Mouse (Mus musculus): ENCODE results near the gene Angpt4.
A peak's percentile ranks its signal among the peaks of the same experiment; 100 is the strongest.

The Angpt4 gene

GRCm38 (mm10) chr2:151910919-151911500 is at the start of gene Angpt4:
Gene Angpt4, plus strand, starts transcription at chr2:151911210.
- DNase-seq = peak; percentile 94

GRCm38 (mm10) chr2:151862257-151862810 is 48.7 kb upstream of the Angpt4 start:
- DNase-seq = peak; percentile 52

GRCm38 (mm10) chr2:151864941-151865340 is 46.1 kb upstream of the Angpt4 start:
- DNase-seq = peak; percentile 63

GRCm38 (mm10) chr2:151866487-151866886 is 44.5 kb upstream of the Angpt4 start:
- peak; percentile 88 for DNase-seq

- peak; percentile 77 for DNase-seq
These were observed 42.8 kb upstream of the Angpt4 start for GRCm38 (mm10) chr2:151868196-151868595.

- peak; percentile 80 for DNase-seq
These were observed 36.5 kb upstream of the Angpt4 start for GRCm38 (mm10) chr2:151874551-151874950.

- DNase-seq = peak; percentile 92
These were observed 35.0 kb upstream of the Angpt4 start for GRCm38 (mm10) chr2:151876012-151876485.

- DNase-seq = peak; percentile 35
These were observed 32.4 kb upstream of the Angpt4 start for GRCm38 (mm10) chr2:151878645-151879044.

GRCm38 (mm10) chr2:151879760-151880159 is 31.2 kb upstream of the Angpt4 start:
- peak; percentile 86 for DNase-seq

- peak; percentile 80 for DNase-seq
These were observed 20.0 kb upstream of the Angpt4 start for GRCm38 (mm10) chr2:151891031-151891430.

GRCm38 (mm10) chr2:151893122-151893774 is 17.8 kb upstream of the Angpt4 start:
- DNase-seq = peak; percentile 72

GRCm38 (mm10) chr2:151894209-151894980 is 16.6 kb upstream of the Angpt4 start:
- DNase-seq = peak; percentile 79

GRCm38 (mm10) chr2:151895911-151896310 is 15.1 kb upstream of the Angpt4 start:
- peak; percentile 87 for DNase-seq

GRCm38 (mm10) chr2:151898106-151898505 is 12.9 kb upstream of the Angpt4 start:
- peak; percentile 74 for DNase-seq

GRCm38 (mm10) chr2:151900845-151901244 is 10.2 kb upstream of the Angpt4 start:
- no peak for DNase-seq

- DNase-seq = peak; percentile 84
These were observed 7.7 kb upstream of the Angpt4 start for GRCm38 (mm10) chr2:151903267-151903666.

GRCm38 (mm10) chr2:151903933-151904332 is 7.1 kb upstream of the Angpt4 start:
- peak; percentile 76 for DNase-seq

GRCm38 (mm10) chr2:151904636-151905035 is 6.4 kb upstream of the Angpt4 start:
- peak; percentile 90 for DNase-seq

- DNase-seq = peak; percentile 1
These were observed 4.0 kb upstream of the Angpt4 start for GRCm38 (mm10) chr2:151907020-151907419.

- DNase-seq = peak; percentile 79
These were observed 1.6 kb upstream of the Angpt4 start for GRCm38 (mm10) chr2:151909386-151909785.

- peak; percentile 90 for DNase-seq
These were observed 512 bp upstream of the Angpt4 start for GRCm38 (mm10) chr2:151910498-151910897.

- no peak for DNase-seq
These were observed 741 bp downstream of the Angpt4 start for GRCm38 (mm10) chr2:151911751-151912150.

GRCm38 (mm10) chr2:151914120-151914519 is 3.1 kb downstream of the Angpt4 start:
- no peak for DNase-seq

Measured in heart, adult 11 months (tissue).